Mouse (Mus musculus) MEL (cell line): ENCODE measurements around the gene Nolc1. TPM values are rescaled to one million over a fixed set of nuclear protein-coding genes. Genes with fewer than 3 reads are reported as not detected.

Experiments
- DNase-seq: peaks from one replicate; pipeline ENCODE4 v3.0.0; 2011; ENCODE audit warnings: low read depth, low spot score
- H3K27ac ChIP-seq: 2 replicates; pipeline ENCODE4 v1.5.1; 2012; ENCODE audit warnings: low read depth, mild to moderate bottlenecking, control low read depth, low read length, moderate library complexity; ENCODE audit not compliant: control insufficient read depth
- H3K27me3 ChIP-seq, 2 experiments: fragments of 150-350 bp in 1 of 2; sonication (generic) in 1 of 2; 2 replicates each; pipeline ENCODE4 v1.6.1; 2012; ENCODE audit warnings: low read length in 2 of 2, mild to moderate bottlenecking in 2 of 2, improper control_type of control experiment in 1 of 2, moderate library complexity in 1 of 2; ENCODE audit not compliant: insufficient read depth in 2 of 2, control insufficient read depth in 1 of 2
- H3K36me3 ChIP-seq, 2 experiments: 2 replicates each; pipeline ENCODE4 v1.6.1; 2012 to 2014; ENCODE audit warnings: low read length in 2 of 2, improper control_type of control experiment in 1 of 2, inconsistent platforms in 1 of 2, mild to moderate bottlenecking in 1 of 2; ENCODE audit not compliant: insufficient read depth in 2 of 2, control insufficient read depth in 1 of 2
- H3K4me1 ChIP-seq, 2 experiments: fragments of 150-350 bp in 1 of 2; sonication (generic) in 1 of 2; 2 replicates each; pipeline ENCODE4 v1.6.1; 2012; ENCODE audit warnings: low read length in 2 of 2, improper control_type of control experiment in 1 of 2, mild to moderate bottlenecking in 1 of 2; ENCODE audit not compliant: insufficient read depth in 2 of 2, control insufficient read depth in 1 of 2
- H3K4me3 ChIP-seq, 2 experiments: fragments of 150-350 bp in 1 of 2; sonication (generic) in 1 of 2; 2 replicates each; pipeline ENCODE4 v1.5.1; 2012; ENCODE audit warnings: low read depth in 2 of 2, low read length in 2 of 2, mild to moderate bottlenecking in 2 of 2, moderate library complexity in 2 of 2, control low read depth in 1 of 2, improper control_type of control experiment in 1 of 2; ENCODE audit not compliant: control insufficient read depth in 1 of 2, insufficient read depth in 1 of 2
- H3K79me2 ChIP-seq: 2 replicates; pipeline ENCODE4 v1.6.1; 2012; ENCODE audit warnings: mild to moderate bottlenecking, low read length, moderate library complexity; ENCODE audit not compliant: control insufficient read depth, poor library complexity, insufficient read depth
- H3K9ac ChIP-seq: 2 replicates; pipeline ENCODE4 v1.6.1; 2012; ENCODE audit warnings: low read depth, mild to moderate bottlenecking, control low read depth, low read length, moderate library complexity; ENCODE audit not compliant: control insufficient read depth, poor library complexity, severe bottlenecking
- H3K9me3 ChIP-seq: fragments of 150-350 bp; sonication (generic); replicated peaks from 2 replicates; pipeline ENCODE4 v1.6.1; 2012; ENCODE audit warnings: mild to moderate bottlenecking, low read length, improper control_type of control experiment, moderate library complexity; ENCODE audit not compliant: insufficient read depth
- BHLHE40 ChIP-seq: IDR thresholded peaks from 2 replicates; pipeline ENCODE4 v1.6.1; 2012; ENCODE audit warnings: low read depth, mild to moderate bottlenecking, inconsistent platforms, low read length, improper control_type of control experiment, borderline replicate concordance
- CHD1 ChIP-seq: IDR thresholded peaks from 2 replicates; pipeline ENCODE4 v1.6.1; 2012; ENCODE audit warnings: low read depth, mild to moderate bottlenecking, inconsistent platforms, low read length, improper control_type of control experiment
- CHD2 ChIP-seq: IDR thresholded peaks from 2 replicates; pipeline ENCODE4 v1.6.1; 2011; ENCODE audit warnings: low read length, improper control_type of control experiment
- CTCF ChIP-seq, 3 experiments: IDR thresholded peaks in 2 of 3; conservative IDR thresholded peaks in 1 of 3; 2 replicates each; pipeline ENCODE4 v1.5.1; 2011 to 2012; ENCODE audit warnings: low read length in 3 of 3, low read depth in 2 of 3, mild to moderate bottlenecking in 2 of 3, improper control_type of control experiment in 1 of 3, inconsistent platforms in 1 of 3, mixed read lengths in 1 of 3, moderate library complexity in 1 of 3; ENCODE audit not compliant: control insufficient read depth in 1 of 3, insufficient read depth in 1 of 3, poor library complexity in 1 of 3, severe bottlenecking in 1 of 3
- E2F4 ChIP-seq: IDR thresholded peaks from 2 replicates; pipeline ENCODE4 v1.6.1; 2011; ENCODE audit warnings: low read depth, low read length, improper control_type of control experiment, borderline replicate concordance
- ELF1 ChIP-seq: IDR thresholded peaks from 2 replicates; pipeline ENCODE4 v1.6.1; 2014; ENCODE audit warnings: low read depth, mild to moderate bottlenecking, inconsistent platforms, low read length, improper control_type of control experiment, moderate library complexity
- EP300 ChIP-seq, 2 experiments: IDR thresholded peaks; 2 replicates each; pipeline ENCODE4 v1.6.1; 2011; ENCODE audit warnings: improper control_type of control experiment in 2 of 2, low read length in 2 of 2, low read depth in 1 of 2, mild to moderate bottlenecking in 1 of 2
- ETS1 ChIP-seq: IDR thresholded peaks from 2 replicates; pipeline ENCODE4 v1.6.1; 2012; ENCODE audit warnings: low read depth, mild to moderate bottlenecking, inconsistent platforms, low read length, improper control_type of control experiment, moderate library complexity
- GATA1 ChIP-seq: IDR thresholded peaks from 2 replicates; pipeline ENCODE4 v1.6.1; 2011; ENCODE audit warnings: low read depth, low read length, improper control_type of control experiment
- HCFC1 ChIP-seq: IDR thresholded peaks from 2 replicates; pipeline ENCODE4 v1.6.1; 2012; ENCODE audit warnings: low read depth, mild to moderate bottlenecking, inconsistent platforms, low read length, improper control_type of control experiment, moderate library complexity
- JUND ChIP-seq: IDR thresholded peaks from 2 replicates; pipeline ENCODE4 v1.6.1; 2011; ENCODE audit warnings: low read depth, mild to moderate bottlenecking, improper control_type of control experiment, low read length
- KAT2A ChIP-seq: conservative IDR thresholded peaks from 2 replicates; pipeline ENCODE4 v1.6.1; 2012; ENCODE audit warnings: low read depth, low read length, improper control_type of control experiment, inconsistent platforms
- MAFK ChIP-seq: IDR thresholded peaks from 2 replicates; pipeline ENCODE4 v1.6.1; 2011; ENCODE audit warnings: low read depth, mild to moderate bottlenecking, low read length, improper control_type of control experiment, borderline replicate concordance
- MAX ChIP-seq: IDR thresholded peaks from 2 replicates; pipeline ENCODE4 v1.6.1; 2011; ENCODE audit warnings: low read length, improper control_type of control experiment
- MAZ ChIP-seq: IDR thresholded peaks from 2 replicates; pipeline ENCODE4 v1.6.1; 2012; ENCODE audit warnings: low read depth, mild to moderate bottlenecking, inconsistent platforms, low read length, improper control_type of control experiment
- MEF2A ChIP-seq: IDR thresholded peaks from 2 replicates; pipeline ENCODE4 v1.6.1; 2014; ENCODE audit warnings: low read depth, mild to moderate bottlenecking, inconsistent platforms, low read length, improper control_type of control experiment; ENCODE audit not compliant: poor library complexity, insufficient replicate concordance, severe bottlenecking; ENCODE audit errors: extremely low read depth
- MXI1 ChIP-seq: IDR thresholded peaks from 2 replicates; pipeline ENCODE4 v1.6.1; 2011; ENCODE audit warnings: mild to moderate bottlenecking, low read depth, low read length, improper control_type of control experiment
- MYB ChIP-seq: IDR thresholded peaks from 2 replicates; pipeline ENCODE4 v1.6.1; 2011; ENCODE audit warnings: mild to moderate bottlenecking, low read depth, low read length, improper control_type of control experiment
- MYC ChIP-seq: IDR thresholded peaks from 2 replicates; pipeline ENCODE4 v1.6.1; 2011; ENCODE audit warnings: low read depth, mild to moderate bottlenecking, low read length, improper control_type of control experiment, moderate library complexity
- NELFE ChIP-seq: IDR thresholded peaks from 2 replicates; pipeline ENCODE4 v1.6.1; 2011; ENCODE audit warnings: low read depth, low read length, improper control_type of control experiment
- NRF1 ChIP-seq: IDR thresholded peaks from 2 replicates; pipeline ENCODE4 v1.6.1; 2014; ENCODE audit warnings: low read depth, mild to moderate bottlenecking, inconsistent platforms, low read length, improper control_type of control experiment, moderate library complexity; ENCODE audit not compliant: poor library complexity, insufficient read depth, severe bottlenecking
- POLR2A ChIP-seq, 2 experiments: IDR thresholded peaks; 2 replicates each; pipeline ENCODE4 v1.6.1; 2011 to 2012; ENCODE audit warnings: low read length in 2 of 2, mild to moderate bottlenecking in 2 of 2, control low read depth in 1 of 2, improper control_type of control experiment in 1 of 2, low read depth in 1 of 2, moderate library complexity in 1 of 2; ENCODE audit not compliant: control insufficient read depth in 1 of 2, insufficient read depth in 1 of 2, poor library complexity in 1 of 2
- POLR2AphosphoS2 ChIP-seq: IDR thresholded peaks from 2 replicates; pipeline ENCODE4 v1.6.1; 2011; ENCODE audit warnings: low read length, improper control_type of control experiment
- POLR2AphosphoS5 ChIP-seq: IDR thresholded peaks from 2 replicates; pipeline ENCODE4 v1.6.1; 2012; ENCODE audit warnings: low read depth, borderline replicate concordance, mild to moderate bottlenecking, inconsistent platforms, low read length, moderate library complexity, mixed read lengths
- RAD21 ChIP-seq: IDR thresholded peaks from 2 replicates; pipeline ENCODE4 v1.6.1; 2011; ENCODE audit warnings: mild to moderate bottlenecking, low read depth, low read length, improper control_type of control experiment
- RCOR1 ChIP-seq: IDR thresholded peaks from 2 replicates; pipeline ENCODE4 v1.6.1; 2012; ENCODE audit warnings: low read depth, mild to moderate bottlenecking, inconsistent platforms, low read length, improper control_type of control experiment
- SIN3A ChIP-seq: IDR thresholded peaks from 2 replicates; pipeline ENCODE4 v1.6.1; 2012; ENCODE audit warnings: low read length, improper control_type of control experiment, inconsistent platforms
- SMC3 ChIP-seq: IDR thresholded peaks from 2 replicates; pipeline ENCODE4 v1.6.1; 2011; ENCODE audit warnings: low read depth, low read length, improper control_type of control experiment
- TAL1 ChIP-seq: IDR thresholded peaks from 2 replicates; pipeline ENCODE4 v1.6.1; 2012; ENCODE audit warnings: mild to moderate bottlenecking, inconsistent platforms, low read length, moderate library complexity, mixed read lengths
- TBP ChIP-seq: IDR thresholded peaks from 2 replicates; pipeline ENCODE4 v1.8.0; 2011; ENCODE audit warnings: low read depth, low read length, improper control_type of control experiment
- TCF12 ChIP-seq: IDR thresholded peaks from 2 replicates; pipeline ENCODE4 v1.6.1; 2014; ENCODE audit warnings: low read depth, mild to moderate bottlenecking, inconsistent platforms, low read length, improper control_type of control experiment, moderate library complexity
- UBTF ChIP-seq: IDR thresholded peaks from 2 replicates; pipeline ENCODE4 v1.6.1; 2012; ENCODE audit warnings: low read depth, mild to moderate bottlenecking, inconsistent platforms, low read length, improper control_type of control experiment, moderate library complexity, borderline replicate concordance; ENCODE audit not compliant: insufficient read depth
- USF1 ChIP-seq: IDR thresholded peaks from 2 replicates; pipeline ENCODE4 v1.6.1; 2014; ENCODE audit warnings: low read depth, mild to moderate bottlenecking, inconsistent platforms, low read length, improper control_type of control experiment, moderate library complexity
- ZC3H11A ChIP-seq: IDR thresholded peaks from 2 replicates; pipeline ENCODE4 v1.6.1; 2012; ENCODE audit warnings: low read depth, mild to moderate bottlenecking, inconsistent platforms, low read length, improper control_type of control experiment
- ZKSCAN1 ChIP-seq: IDR thresholded peaks from 2 replicates; pipeline ENCODE4 v1.6.1; 2012; ENCODE audit warnings: low read depth, mild to moderate bottlenecking, inconsistent platforms, low read length, improper control_type of control experiment, moderate library complexity
- ZMIZ1 ChIP-seq: IDR thresholded peaks from 2 replicates; pipeline ENCODE4 v1.6.1; 2012; ENCODE audit warnings: low read depth, mild to moderate bottlenecking, inconsistent platforms, low read length, improper control_type of control experiment, moderate library complexity
- ZNF384 ChIP-seq: IDR thresholded peaks from 2 replicates; pipeline ENCODE4 v1.6.1; 2012; ENCODE audit warnings: low read depth, mild to moderate bottlenecking, inconsistent platforms, low read length, improper control_type of control experiment
- polyA plus RNA-seq, 2 experiments: library from polyadenylated mRNA; stranded (reverse) in 1 of 2; unstranded in 1 of 2; fragments of >175 nt in 1 of 2; fragments of >200 nt in 1 of 2; gene quantifications; 2 replicates each; pipeline versions ENCODE4 v1.2.1 to v1.2.4; 2012; ENCODE audit warnings: low replicate concordance in 2 of 2, low read depth in 1 of 2; ENCODE audit not compliant: insufficient read length in 2 of 2, insufficient read depth in 1 of 2, missing spikeins in 1 of 2
- total RNA-seq: library from RNA; depleted of rRNA; stranded (reverse); fragments of 300-350 nt; gene quantifications from 2 replicates; pipeline ENCODE4 v1.2.3, GENCODE M21; 2012

The Nolc1 gene
- total and polyA plus RNA-seq, 3 experiments: 213 to 753 (median 294) TPM

DNA sequence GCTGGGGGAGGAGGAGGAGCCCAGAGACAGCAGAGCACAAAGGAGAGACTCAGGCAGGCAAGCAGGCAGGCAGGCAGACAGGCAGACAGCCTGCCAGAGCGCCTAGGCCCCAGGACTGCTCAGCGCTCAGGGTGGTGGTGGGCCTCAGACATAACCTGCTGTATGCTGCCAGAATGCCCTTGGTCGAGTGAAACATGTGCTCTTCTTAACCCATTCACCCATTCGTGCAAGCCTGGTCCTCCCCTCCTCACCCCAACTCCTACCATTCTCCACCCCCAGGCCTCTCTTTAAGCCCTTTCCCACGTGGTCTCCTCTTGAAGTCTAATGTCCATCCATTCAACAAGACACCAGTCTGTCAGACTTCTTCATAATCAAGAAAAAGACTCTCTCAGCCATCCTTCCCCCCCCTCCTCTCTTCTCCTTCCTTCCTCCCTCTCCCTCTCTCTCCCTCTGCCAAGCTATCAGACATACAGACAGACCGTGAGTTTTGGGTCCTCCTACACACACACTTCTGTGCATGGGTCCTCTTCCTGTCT, 33.1 kb upstream of the Nolc1 start:
- H3K4me1 ChIP-seq: peaks cover 25 to 43% of the 10 kb centered on the region in 2 experiments
- DNase-seq: peak; percentile 84
- peaks cover 73% of the 10 kb centered on the region for H3K79me2 ChIP-seq
- peak overlapping the region; percentile 81 for H3K27ac ChIP-seq
- peak overlapping the region; percentile 62 for H3K9ac ChIP-seq
- H3K36me3 ChIP-seq: peaks cover 0 to 34% of the 10 kb centered on the region in 2 experiments; a peak in 2 of 4 replicates
- H3K4me3 ChIP-seq: peak overlapping the region; percentile 15 to 24
- H3K9me3 ChIP-seq: no peaks in the 10 kb centered on the region
- no peaks in the 10 kb centered on the region for H3K27me3 ChIP-seq
- no peak for TF ChIP-seq MAFK
- peak; percentile 55; the same call in 1 of the 2 replicates for TF ChIP-seq MAZ
- TF ChIP-seq MAX: peak; percentile 79
- no peak for TF ChIP-seq NRF1
- TF ChIP-seq RAD21: no peak
- TF ChIP-seq CHD2: no peak
- TF ChIP-seq ETS1: peak; percentile 32; the same call in 1 of the 2 replicates
- TF ChIP-seq POLR2A (IDR thresholded peaks at IDR 0.05; ENCODE audit: control insufficient read depth in 1 of 2, insufficient read depth in 1 of 2, low read depth in 1 of 2, low read length in 2 of 2, poor library complexity in 1 of 2): peak; percentile 30 to 66; a peak in 2 of 4 replicates
- peak; percentile 96 for TF ChIP-seq MYC
- TF ChIP-seq TCF12: no peak
- no peak for TF ChIP-seq ZNF384
- TF ChIP-seq UBTF: no peak
- peak in 1 of 2 experiments; percentile 48; a peak in 2 of 4 replicates for TF ChIP-seq EP300 (IDR thresholded peaks at IDR 0.05; ENCODE audit: low read depth in 1 of 2, low read length in 2 of 2)
- no peak for TF ChIP-seq ZKSCAN1
- peak; percentile 10; the same call in 1 of the 2 replicates for TF ChIP-seq RCOR1
- peak; percentile 46; the same call in 1 of the 2 replicates for TF ChIP-seq NELFE
- no peak; the same call in 1 of the 2 replicates for TF ChIP-seq HCFC1
- peak; percentile 16 for TF ChIP-seq MXI1
- TF ChIP-seq MYB: no peak
- no peak for TF ChIP-seq KAT2A
- peak; percentile 14; the same call in 1 of the 2 replicates for TF ChIP-seq USF1
- TF ChIP-seq SIN3A: no peak; the same call in 1 of the 2 replicates
- TF ChIP-seq GATA1: no peak
- TF ChIP-seq TBP: peak; percentile 66; the same call in 1 of the 2 replicates
- TF ChIP-seq JUND: no peak
- TF ChIP-seq CHD1: no peak
- TF ChIP-seq E2F4: no peak
- no peak for TF ChIP-seq ZC3H11A
- no peak for TF ChIP-seq ELF1
- TF ChIP-seq MEF2A: no peak
- TF ChIP-seq CTCF (IDR thresholded peaks at IDR 0.05 in 2 of 3, conservative IDR thresholded peaks at IDR 0.05 in 1 of 3; ENCODE audit: control insufficient read depth in 1 of 3, insufficient read depth in 1 of 3, low read depth in 2 of 3, low read length in 3 of 3, poor library complexity in 1 of 3, severe bottlenecking in 1 of 3): no peak
- TF ChIP-seq BHLHE40: no peak
- no peak for TF ChIP-seq POLR2AphosphoS5
- no peak for TF ChIP-seq TAL1
- TF ChIP-seq POLR2AphosphoS2: no peak
- no peak for TF ChIP-seq SMC3
- no peak for TF ChIP-seq ZMIZ1
